Mouse (Mus musculus) frontal cortex, postnatal 14 days (tissue): ENCODE results near the gene Nemp2.

ENCODE experiments used
- DNase-seq, 2 experiments: peaks; one replicate each; pipeline ENCODE4 v3.0.0; 2022; ENCODE audit warnings: low spot score in 2 of 2

Gene Nemp2

DNA sequence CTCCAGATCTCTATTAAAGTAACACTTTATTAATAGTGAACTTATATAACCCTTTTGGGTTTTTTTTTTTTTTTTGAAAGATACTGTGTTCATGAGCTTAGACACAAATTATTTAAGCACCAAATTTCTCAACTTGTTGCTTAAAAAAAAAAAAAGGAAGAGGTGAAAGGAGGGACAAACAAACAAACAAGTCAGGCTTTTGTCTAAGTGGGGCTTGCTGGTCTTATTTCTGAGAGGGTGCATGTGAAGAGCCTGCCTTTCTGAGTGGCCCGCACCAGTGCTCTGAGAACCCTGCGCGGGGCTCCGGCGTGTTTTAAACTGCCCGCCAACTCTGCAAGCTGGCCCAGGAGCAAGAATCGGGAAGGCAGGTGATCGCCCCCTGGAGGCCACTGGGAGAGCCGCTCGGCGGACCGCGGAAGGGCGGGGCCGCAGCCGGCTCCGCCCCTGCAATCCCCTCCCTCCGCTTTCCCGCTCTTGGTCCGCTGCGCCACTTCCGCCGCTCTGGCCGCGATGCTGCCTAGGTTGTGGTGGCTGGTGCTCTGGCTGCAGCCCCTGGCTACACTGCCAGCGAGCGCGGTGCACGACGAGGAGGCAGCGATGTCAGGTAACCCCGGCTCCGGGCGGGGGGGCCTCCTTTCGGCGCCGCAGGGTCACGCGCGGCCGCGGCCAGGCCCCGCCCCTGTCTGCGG is at the start of gene Nemp2:
Nemp2 (plus strand) TSS at position 456 of the 689 bp plus-strand sequence.
- DNase-seq = peak; percentile 80 to 88

DNA sequence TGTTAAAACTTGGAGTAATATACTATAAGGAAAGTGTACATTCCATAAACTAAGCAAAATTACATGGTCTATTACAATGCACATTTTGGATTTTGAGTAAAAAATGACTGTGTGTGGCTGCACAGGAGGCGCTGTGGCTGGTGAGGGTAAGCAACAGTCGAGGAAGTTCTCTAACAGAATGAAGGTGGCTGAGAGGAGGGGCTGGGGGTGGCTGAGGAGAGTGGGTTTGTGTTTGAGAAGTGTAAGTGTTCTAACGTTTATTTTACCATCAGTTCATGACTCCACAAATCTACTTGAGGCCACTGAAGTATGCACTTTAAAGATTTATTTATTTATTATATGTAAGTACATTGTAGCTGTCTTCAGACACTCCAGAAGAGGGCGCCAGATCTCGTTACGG is 48.8 kb upstream of the Nemp2 start:
- no peak for DNase-seq

DNA sequence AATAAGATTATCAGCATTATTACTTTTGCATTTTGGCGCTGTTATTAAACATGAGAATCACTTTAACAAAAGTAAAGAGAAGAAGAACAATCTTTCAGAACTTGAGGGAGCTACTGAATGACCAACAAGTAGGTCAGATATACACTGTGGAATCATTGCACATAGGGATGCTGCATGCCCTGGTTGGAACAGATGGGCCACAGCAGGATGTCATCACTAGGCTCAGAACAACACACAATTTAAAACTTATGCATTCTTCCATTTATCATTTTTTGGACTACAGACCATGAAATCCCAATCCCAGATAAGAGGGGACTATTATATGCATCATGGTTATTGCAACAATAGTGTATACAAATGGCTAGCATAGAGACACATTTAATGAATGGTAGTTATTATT is 47.6 kb upstream of the Nemp2 start:
- no peak for DNase-seq

DNA sequence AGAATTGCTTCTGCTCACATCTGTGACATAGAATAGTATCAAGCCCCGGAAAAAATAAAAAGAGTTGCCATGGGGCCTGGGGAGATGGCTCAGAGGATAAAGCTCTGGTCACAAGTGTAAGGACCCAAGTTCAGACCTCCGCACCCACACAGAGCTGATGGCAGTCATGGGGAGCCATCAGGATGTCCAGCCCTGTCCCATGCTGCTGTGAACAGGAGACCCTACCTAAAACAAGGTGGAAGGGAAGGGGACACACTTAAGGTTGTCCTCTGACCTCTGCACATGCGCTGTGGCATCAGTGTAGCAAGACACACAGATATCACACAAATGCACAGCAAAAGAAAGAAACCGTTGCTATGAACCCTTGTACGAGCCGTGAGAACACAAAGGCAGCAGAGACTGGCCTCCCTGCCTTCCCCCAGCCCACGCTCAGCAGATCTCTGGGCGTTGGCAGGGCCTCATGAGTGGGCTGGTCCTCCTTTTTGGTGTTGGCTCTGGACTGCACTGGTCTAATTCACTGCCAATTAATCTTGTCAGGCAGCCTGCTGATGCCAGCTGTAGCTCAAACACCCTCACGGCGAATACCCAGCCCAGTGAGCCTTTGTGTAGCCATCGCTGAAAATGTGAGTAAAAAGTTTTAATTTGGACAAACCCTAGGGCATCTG is 33.4 kb upstream of the Nemp2 start:
- peak; percentile 31 to 45 for DNase-seq

- DNase-seq = peak; percentile 6 to 19
These were observed 32.7 kb upstream of the Nemp2 start for GRCm38 (mm10) chr1:52597761-52598160.

DNA sequence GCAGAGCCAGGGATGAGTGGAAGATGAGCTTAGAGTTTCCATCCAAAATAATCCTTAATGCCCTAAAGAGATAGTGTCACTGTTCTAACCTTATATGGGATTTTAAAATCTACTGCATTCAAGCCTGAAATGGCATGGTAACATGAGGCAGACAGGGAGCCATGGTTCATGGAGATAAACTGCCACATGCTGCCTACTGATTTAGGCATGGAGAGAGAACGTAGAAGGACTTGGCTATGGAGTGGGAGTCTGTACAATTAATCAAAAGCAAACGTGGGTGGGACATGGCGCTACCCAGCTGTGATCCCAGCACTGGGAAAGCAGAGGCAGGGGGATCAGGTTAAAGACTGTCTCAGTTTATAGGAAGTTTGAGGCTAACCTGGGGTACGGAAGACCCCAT is 32.1 kb upstream of the Nemp2 start:
- no peak for DNase-seq

DNA sequence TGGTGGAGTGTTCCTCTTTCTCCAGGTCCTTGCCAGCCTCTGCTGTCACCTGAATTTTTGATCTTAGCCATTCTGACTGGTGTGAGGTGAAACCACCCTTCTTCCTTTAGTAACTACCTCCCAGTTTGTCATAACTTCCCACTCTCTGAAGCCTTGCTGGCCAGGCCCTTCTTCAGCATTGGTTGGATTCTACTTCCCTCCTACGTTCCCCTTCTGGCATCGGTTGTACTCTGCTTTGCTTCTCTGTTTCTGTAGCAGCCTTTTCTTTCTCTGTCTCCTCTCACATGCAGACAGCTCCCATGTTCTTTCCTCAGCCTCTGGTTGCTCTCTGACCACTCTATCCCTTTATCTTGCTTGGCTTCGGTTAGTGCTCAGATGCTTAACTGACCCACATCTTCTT is 29.0 kb upstream of the Nemp2 start:
- DNase-seq = no peak

DNA sequence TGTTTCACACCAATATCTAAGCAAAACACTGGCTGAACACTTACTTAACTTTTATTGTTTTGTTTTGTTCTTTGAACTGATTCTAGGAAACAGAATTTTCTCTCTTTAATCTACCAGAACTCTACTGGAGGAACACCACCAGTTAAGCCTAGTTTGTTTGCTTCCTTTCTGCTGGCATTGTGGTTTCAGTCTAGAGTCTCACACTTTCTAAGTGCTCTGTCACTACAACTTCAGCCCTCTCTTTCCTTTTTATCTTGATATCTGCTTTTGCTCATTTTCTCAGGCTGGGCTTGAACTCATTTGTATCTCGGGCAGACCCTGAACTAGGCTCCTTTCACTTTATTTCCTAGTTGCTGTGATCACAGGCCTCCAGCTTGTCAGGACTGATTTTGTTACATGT is 22.8 kb upstream of the Nemp2 start:
- DNase-seq = no peak

- no peak for DNase-seq
These were observed 22.0 kb upstream of the Nemp2 start for GRCm38 (mm10) chr1:52608486-52608885.

GRCm38 (mm10) chr1:52618217-52618616 is 12.3 kb upstream of the Nemp2 start:
- no peak for DNase-seq

DNA sequence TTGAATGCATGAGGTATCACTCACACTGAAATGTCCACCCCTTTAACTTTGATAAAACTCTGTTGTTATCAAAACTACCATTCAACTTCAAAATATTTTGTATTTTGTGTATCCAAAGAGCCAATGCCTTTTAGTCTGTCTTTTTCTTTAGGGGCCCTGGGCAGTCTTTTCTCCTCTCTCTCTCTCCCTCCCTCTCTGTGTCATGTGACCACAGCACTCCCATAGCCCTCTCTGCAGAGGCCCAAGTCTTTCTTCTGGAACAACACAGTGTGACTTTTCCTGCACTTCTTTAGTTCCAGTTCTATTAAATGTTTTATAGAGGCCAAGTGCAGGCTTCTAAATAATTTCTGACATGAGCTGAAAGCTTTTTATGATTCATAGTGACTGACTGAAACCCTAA is 10.1 kb upstream of the Nemp2 start:
- no peak for DNase-seq

DNA sequence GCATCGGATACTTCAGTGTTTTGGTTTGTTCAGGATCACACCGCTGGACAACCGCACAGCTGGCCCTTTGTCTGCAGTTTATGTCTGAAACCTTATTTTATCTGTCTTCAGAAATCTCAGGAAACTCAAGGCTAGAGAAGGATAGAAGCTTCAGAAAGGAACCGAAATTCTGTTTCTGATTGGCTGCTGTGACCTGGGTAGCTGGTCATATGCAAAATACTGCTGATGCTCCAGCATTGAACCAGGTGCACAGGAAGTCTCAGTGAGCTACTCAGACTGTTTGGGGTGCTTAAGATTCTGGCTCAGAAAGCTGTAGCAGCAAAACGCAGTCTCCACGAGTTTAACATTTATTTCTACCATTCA is 415 bp downstream of the Nemp2 start:
- no peak for DNase-seq

DNA sequence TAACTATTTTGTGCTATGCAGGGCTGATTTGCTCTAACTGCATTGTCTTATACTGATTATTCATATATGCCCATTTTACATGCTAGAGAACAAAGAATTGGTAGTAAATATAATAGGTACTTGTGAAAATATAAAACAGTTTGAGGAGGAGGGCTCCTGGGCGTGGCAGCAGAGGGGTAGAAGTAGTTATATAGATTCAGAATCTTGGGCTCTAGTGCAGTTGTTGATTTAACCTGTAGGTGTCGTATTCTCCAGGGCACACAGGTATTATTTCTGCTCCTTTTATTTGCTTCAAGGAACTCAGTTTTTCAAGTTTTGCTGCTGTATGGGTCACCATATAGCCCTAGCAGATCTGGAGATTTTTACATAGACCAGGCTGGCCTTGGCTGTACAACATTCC is 1.1 kb downstream of the Nemp2 start:
- DNase-seq = no peak

GRCm38 (mm10) chr1:52634251-52634650 is 3.7 kb downstream of the Nemp2 start:
- no peak for DNase-seq

DNA sequence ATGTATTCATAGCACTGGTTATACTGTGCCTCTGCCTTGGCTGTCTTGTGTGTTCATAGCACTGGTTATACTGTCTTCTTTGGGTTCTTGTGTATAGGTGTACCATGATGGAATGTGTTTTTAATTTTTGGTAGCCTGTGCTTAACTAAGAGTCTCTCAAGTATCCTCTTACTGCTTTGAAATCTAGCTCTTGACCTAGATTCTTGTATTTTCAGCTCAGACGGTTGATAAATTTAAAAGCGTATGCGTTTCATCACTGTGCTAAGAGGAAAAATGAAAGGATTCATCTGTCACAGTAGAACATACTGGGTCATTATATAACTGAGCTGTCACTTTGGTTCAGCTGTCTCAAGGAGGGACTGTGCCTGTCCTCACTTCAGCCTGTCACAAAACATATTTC is 5.4 kb downstream of the Nemp2 start:
- no peak for DNase-seq

GRCm38 (mm10) chr1:52638101-52638500 is 7.6 kb downstream of the Nemp2 start:
- DNase-seq = no peak

DNA sequence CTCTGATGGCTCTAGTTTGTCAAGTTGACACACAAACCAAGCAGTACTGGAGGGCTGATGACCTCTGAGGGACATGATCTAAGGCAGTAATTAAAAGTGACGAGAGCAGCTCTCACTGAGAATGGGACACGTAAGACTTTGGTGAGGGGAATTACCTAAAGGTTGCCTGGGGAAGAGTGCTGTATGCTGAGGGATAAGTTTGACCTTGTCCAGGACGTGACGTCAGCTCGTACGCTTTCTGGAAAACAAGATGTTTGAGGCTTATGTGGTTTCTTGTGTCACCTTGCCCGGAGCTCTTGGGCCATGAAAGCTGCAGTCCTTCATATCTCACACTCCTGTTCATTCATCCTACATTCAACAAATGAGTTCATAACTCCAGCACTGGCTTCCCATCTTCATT is 8.6 kb downstream of the Nemp2 start:
- no peak for DNase-seq

- DNase-seq = no peak
These were observed 9.8 kb downstream of the Nemp2 start for GRCm38 (mm10) chr1:52640266-52640665.

DNA sequence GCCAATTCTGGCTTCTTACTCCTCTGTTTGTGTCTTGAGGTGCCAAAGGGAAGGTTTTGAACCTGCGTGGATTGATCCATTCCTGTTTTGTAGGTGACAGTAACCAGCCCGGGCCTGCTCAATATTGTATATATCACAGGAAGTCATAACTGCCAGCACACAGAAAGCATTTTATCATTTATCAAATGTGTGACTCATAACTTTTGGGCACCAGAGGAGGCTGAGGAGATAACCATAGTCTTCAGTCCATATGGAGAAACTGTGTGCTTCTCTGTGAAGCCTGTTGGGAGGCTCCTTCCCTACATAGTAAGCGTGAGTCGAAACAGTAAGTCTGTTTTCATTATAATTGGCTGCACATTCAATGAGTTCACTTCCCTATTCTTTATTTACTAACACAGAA is 10.2 kb downstream of the Nemp2 start:
- DNase-seq = no peak

- peak; percentile 72 to 74 for DNase-seq
These were observed 17.9 kb downstream of the Nemp2 start for GRCm38 (mm10) chr1:52648153-52649027.

GRCm38 (mm10) chr1:52650066-52650465 is 19.6 kb downstream of the Nemp2 start:
- DNase-seq = no peak

DNA sequence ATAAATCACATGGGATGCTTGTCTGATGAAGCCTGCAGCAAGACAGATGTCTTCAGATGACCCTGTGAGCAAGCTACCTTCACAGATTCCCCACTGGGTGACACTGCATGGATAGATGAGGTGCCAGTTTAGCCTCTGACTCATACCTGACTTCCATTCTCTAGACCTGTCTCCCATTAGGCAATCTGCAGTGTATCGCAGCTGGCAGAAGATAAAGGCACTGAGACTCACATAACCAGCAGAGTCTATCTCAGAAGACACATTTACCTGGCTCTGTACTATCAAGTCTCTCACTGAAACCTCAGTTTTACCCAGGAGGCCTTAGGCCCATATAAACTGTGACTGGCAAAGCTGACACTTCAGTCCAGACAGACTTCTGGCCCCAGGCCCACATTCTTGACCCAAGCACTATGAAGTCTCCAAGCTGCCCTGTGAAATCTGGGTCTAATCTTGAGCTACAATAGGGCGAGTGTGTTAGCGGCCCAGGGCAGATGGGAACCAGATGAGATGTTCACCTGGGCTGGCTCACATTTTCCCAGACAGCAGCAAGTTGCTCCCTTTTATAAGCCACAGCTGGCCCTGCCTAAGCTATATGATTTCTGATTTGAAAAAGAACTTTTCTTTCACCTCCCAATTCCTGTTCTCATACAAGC is 22.2 kb downstream of the Nemp2 start:
- DNase-seq = no peak
